Mouse (Mus musculus) liver, adult (tissue): ENCODE results near the gene Nudt4.

Experiments used
- GATA4 ChIP-seq: IDR thresholded peaks from 2 replicates; pipeline ENCODE4 v1.6.1; 2014; ENCODE audit warnings: mild to moderate bottlenecking, low read length; ENCODE audit not compliant: insufficient replicate concordance

Nudt4 gene

GRCm38 (mm10) chr10:95501033-95501432, 62.9 kb downstream of the Nudt4 start:
- TF ChIP-seq GATA4: no peak
